Mouse (Mus musculus): ENCODE data around the gene Strap. TPM values are rescaled to one million over a fixed set of nuclear protein-coding genes. Genes with fewer than 3 reads are reported as not detected.
"Not testable (repeated sequence)": the region's sequence is repeated elsewhere in the genome, so short reads cannot be mapped to it uniquely, and the experiment has no call there.

Gene Strap
- polyA plus RNA-seq, 1 experiment from 2014 or later = 71.0 TPM

DNA sequence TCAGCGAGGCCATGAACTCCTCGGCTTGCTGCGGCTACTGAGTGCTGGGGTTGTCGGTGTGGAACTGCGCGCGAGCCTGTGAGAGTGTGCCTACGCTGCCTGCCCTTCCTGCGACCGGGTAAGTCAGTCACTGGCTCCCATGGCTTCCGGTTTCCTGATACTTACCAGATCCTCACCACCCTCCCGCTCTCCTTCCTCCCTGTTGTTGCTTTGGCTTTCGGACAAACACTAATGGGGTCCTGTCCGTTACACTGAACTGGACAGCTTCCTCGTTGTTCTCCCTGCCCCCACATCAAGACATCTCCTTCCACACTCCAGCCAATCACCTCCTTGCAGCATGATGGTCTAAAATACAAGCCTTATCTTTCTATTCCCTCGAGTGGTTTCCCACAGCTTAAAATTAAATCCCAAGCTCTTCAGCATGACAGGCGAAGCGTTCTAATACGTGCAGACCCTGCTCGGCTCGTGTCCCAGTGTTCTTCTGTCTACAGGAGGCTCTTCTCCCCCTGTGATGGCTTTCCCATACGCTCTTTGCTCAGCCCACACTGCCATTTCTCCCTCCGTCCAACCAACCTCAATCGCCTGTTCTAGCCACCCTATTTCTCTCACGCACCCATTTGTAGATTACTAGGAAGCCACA is 30.5 kb upstream of the Strap start:
- 69% methylated on average over 25 of the region's 25 CpGs for WGBS
- no peaks in the 10 kb centered on the region for H3K4me1 ChIP-seq (replicated peaks; ENCODE audit: control insufficient read depth, insufficient read depth, low read length)
- TF ChIP-seq CTCF (IDR thresholded peaks at IDR 0.05; ENCODE audit: low read depth) = no peak
- H3K9me3 ChIP-seq (ENCODE audit: control insufficient read depth) = no peaks in the 10 kb centered on the region
- H3K9ac ChIP-seq (ENCODE audit: low read depth, low read length) = no peak overlapping the region
- H3K4me3 ChIP-seq (ENCODE audit: low read depth, low read length) = no peak overlapping the region
- no peak for ATAC-seq
- no peaks in the 10 kb centered on the region for H3K36me3 ChIP-seq (ENCODE audit: control insufficient read depth, insufficient read depth)
- H3K27me3 ChIP-seq (replicated peaks; ENCODE audit: control insufficient read depth, insufficient read depth, low read length) = no peaks in the 10 kb centered on the region
- 0 out of 2 replicates have a peak overlapping the region, but pooled peaks have one; percentile 1 for H3K4me2 ChIP-seq (replicated peaks; ENCODE audit: low read depth)
- H3K27ac ChIP-seq (ENCODE audit: low read depth, low read length) = no peak overlapping the region

DNA sequence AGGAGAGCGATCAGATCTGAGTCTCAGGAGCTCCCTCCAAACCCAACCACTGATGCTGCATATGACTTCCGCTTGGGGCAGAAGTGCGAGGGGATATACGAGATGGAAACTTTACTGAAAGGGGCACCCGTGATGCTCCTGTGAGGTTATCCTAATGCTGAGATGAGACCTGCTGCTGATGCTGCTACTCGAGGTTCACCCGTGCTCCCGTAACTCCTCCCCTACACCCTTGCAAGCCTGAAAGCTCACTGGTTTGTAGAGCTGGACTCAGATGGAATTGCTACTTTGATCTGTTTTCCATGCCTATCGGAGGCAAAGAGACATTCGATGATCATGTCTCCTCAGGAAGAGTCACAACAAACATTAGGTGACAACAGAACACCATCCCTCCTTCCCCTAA is 28.7 kb upstream of the Strap start:
- Histone ChIP-seq H3K4me2 (replicated peaks; ENCODE audit: low read depth) (no peak overlapping the region), H3K4me3 (ENCODE audit: low read depth, low read length) (no peak overlapping the region), H3K9me3 (ENCODE audit: control insufficient read depth) (no peaks in the 10 kb centered on the region), H3K27ac (ENCODE audit: low read depth, low read length) (no peak overlapping the region), H3K4me1 (replicated peaks; ENCODE audit: control insufficient read depth, insufficient read depth, low read length) (no peaks in the 10 kb centered on the region), H3K27me3 (replicated peaks; ENCODE audit: control insufficient read depth, insufficient read depth, low read length) (no peaks in the 10 kb centered on the region), H3K36me3 (ENCODE audit: control insufficient read depth, insufficient read depth) (no peaks in the 10 kb centered on the region), H3K9ac (ENCODE audit: low read depth, low read length) (no peak overlapping the region)
- no peak for TF ChIP-seq CTCF (IDR thresholded peaks at IDR 0.05; ENCODE audit: low read depth)
- WGBS = 91% methylated on average over 10 of the region's 10 CpGs
- ATAC-seq = no peak

DNA sequence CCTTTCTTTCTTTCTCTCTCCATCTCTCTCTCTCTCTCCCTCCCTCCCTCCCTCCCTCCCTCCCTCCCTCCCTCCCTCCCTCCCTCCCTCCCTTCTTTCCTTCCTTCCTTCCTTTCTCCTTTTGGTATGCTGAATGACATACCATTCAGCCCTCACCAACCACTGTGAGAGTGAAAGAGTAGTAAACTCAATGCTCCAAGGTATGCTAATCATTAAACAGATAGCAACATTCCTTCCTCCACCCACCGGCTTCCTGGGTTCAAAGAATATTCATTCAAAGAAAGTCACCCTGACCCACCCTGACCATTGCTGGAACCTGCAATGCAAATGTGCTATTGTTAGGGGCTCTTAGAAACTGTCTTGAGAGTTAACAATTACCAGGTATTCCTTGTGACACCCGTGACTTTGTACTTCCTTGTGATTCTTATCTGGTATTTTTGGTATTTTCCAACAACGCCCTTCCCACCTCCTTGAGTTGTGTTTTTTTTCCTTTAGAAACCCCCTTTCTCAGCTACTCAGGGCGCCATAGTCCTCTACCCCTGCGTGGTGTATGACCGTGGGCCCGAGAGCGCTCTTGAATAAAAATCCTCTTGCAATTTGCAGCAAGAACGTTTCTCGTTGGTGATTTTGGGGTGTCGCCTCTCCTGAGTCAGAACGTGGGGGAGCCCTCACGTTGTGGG is 26.0 kb upstream of the Strap start:
- WGBS = 71% methylated on average over 13 of the region's 13 CpGs
- H3K27me3 ChIP-seq (replicated peaks; ENCODE audit: control insufficient read depth, insufficient read depth, low read length); ATAC-seq: not testable (repeated sequence)

DNA sequence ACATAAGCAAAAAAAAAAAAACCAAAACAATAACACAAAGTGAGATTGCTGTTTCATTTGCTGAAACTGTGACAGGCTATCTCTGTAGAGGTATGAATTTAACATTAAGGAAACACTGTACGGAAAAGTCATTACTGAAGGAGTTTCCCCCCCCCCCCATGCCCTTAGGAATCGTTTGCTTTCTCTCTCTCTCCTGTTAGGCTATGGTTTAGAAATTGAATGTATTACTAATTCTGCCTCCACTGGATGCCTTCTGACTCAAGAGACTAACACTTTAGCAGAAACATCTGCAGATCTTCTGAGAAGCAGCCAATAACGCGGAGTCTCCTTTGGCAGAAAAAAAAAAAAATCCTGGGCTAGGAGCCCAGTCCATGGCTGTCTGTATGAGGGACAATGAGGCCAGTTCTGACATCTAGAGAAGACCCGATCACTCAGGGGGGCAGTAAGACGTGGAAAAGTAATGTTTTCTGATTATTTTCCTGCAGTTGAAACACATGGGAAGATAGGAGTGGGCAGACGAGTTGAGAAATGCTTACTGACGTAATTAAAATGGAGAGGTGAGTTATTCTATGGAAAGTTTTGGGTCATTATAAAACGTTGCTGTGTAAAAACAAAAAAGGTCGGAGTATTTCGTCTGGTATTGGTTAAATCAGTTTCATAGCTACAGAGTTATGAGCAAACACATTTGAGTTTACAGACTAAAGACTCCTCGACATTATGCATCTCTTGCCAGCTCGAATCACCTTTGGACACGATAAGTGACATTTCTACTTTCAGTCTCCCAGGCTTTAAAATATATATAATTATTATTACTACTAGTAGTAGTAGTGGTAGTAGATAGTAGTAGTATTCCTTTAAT is 24.5 kb upstream of the Strap start:
- no peaks in the 10 kb centered on the region for H3K36me3 ChIP-seq (ENCODE audit: control insufficient read depth, insufficient read depth)
- no peak overlapping the region for H3K4me2 ChIP-seq (replicated peaks; ENCODE audit: low read depth)
- no peaks in the 10 kb centered on the region for H3K9me3 ChIP-seq (ENCODE audit: control insufficient read depth)
- H3K27me3 ChIP-seq (replicated peaks; ENCODE audit: control insufficient read depth, insufficient read depth, low read length) = no peaks in the 10 kb centered on the region
- no peak for ATAC-seq
- no peak overlapping the region for H3K9ac ChIP-seq (ENCODE audit: low read depth, low read length)
- no peak overlapping the region for H3K27ac ChIP-seq (ENCODE audit: low read depth, low read length)
- no peak for TF ChIP-seq CTCF (IDR thresholded peaks at IDR 0.05; ENCODE audit: low read depth)
- 73% methylated on average over 14 of the region's 14 CpGs for WGBS
- no peaks in the 10 kb centered on the region for H3K4me1 ChIP-seq (replicated peaks; ENCODE audit: control insufficient read depth, insufficient read depth, low read length)
- H3K4me3 ChIP-seq (ENCODE audit: low read depth, low read length) = no peak overlapping the region

More for the DNA sequence above, 26.0 kb upstream of the Strap start:
- not testable (repeated sequence) for H3K9me3 ChIP-seq (ENCODE audit: control insufficient read depth); H3K4me3 ChIP-seq (ENCODE audit: low read depth, low read length); H3K4me2 ChIP-seq (replicated peaks; ENCODE audit: low read depth); H3K27ac ChIP-seq (ENCODE audit: low read depth, low read length); H3K36me3 ChIP-seq (ENCODE audit: control insufficient read depth, insufficient read depth); H3K9ac ChIP-seq (ENCODE audit: low read depth, low read length); H3K4me1 ChIP-seq (replicated peaks; ENCODE audit: control insufficient read depth, insufficient read depth, low read length)

DNA sequence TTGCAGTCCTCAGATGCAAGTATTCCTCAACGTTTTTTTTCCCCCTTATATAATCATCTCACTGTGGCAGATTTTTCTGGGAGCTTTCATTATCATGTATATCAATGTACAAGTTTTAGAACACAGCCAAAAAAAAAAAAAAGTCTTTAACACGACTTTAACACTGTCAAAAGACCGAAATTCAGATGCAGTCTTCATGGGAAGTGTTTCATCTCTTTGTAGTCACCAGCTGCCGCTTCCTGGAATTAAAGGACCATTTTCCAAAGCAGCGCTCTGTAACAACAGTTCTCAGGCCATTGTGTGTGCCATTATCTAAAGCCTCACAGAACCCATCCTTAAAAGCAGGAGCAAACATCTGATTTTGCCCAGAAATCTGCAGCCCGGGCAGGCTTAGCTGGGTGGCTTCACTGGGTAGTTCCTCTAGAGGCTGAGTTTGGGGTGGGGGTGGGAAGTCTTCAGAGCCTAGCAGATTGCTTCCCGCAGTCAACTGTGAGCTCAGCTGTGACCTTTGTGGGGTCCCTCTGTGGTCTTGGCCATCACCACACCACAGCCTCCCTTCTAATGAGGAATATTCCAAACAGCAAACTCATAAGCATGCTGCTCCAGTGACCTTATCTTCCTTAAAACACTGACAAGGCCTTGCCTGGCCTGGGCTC is 22.1 kb upstream of the Strap start:
- TF ChIP-seq CTCF (IDR thresholded peaks at IDR 0.05; ENCODE audit: low read depth) = no peak
- H3K4me3 ChIP-seq (ENCODE audit: low read depth, low read length) = no peak overlapping the region
- no peak overlapping the region for H3K27ac ChIP-seq (ENCODE audit: low read depth, low read length)
- H3K9me3 ChIP-seq (ENCODE audit: control insufficient read depth) = no peaks in the 10 kb centered on the region
- 69% methylated on average over 7 of the region's 7 CpGs for WGBS
- H3K27me3 ChIP-seq (replicated peaks; ENCODE audit: control insufficient read depth, insufficient read depth, low read length) = no peaks in the 10 kb centered on the region
- no peak overlapping the region for H3K9ac ChIP-seq (ENCODE audit: low read depth, low read length)
- no peaks in the 10 kb centered on the region for H3K36me3 ChIP-seq (ENCODE audit: control insufficient read depth, insufficient read depth)
- H3K4me1 ChIP-seq (replicated peaks; ENCODE audit: control insufficient read depth, insufficient read depth, low read length) = no peaks in the 10 kb centered on the region
- ATAC-seq = no peak
- no peak overlapping the region for H3K4me2 ChIP-seq (replicated peaks; ENCODE audit: low read depth)

DNA sequence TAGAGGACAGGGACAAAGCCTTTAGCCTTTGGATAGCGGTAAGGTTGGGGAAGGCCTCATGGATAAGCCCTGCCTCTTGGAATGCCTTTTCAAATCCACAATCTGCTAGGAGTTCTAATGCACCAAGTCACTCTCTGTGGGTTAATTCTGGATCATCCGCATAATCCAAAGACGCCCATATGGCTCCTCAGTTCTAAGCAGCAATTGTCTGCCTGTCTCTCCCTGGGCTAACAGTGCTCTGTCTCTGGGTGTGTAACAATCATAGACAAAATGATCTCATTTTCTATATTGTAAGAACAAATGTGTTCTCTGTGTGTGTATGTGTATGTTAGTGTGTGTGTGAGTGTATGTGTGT is 21.6 kb upstream of the Strap start:
- Histone ChIP-seq H3K4me3 (ENCODE audit: low read depth, low read length) (no peak overlapping the region), H3K4me2 (replicated peaks; ENCODE audit: low read depth) (no peak overlapping the region), H3K36me3 (ENCODE audit: control insufficient read depth, insufficient read depth) (no peaks in the 10 kb centered on the region), H3K27ac (ENCODE audit: low read depth, low read length) (no peak overlapping the region), H3K27me3 (replicated peaks; ENCODE audit: control insufficient read depth, insufficient read depth, low read length) (no peaks in the 10 kb centered on the region), H3K9ac (ENCODE audit: low read depth, low read length) (no peak overlapping the region), H3K9me3 (ENCODE audit: control insufficient read depth) (no peaks in the 10 kb centered on the region), H3K4me1 (replicated peaks; ENCODE audit: control insufficient read depth, insufficient read depth, low read length) (no peaks in the 10 kb centered on the region)
- no peak for ATAC-seq
- 88% methylated on average over 3 of the region's 3 CpGs for WGBS
- TF ChIP-seq CTCF (IDR thresholded peaks at IDR 0.05; ENCODE audit: low read depth) = no peak
